Mouse (Mus musculus): ENCODE results near the gene Ate1. TPM values are rescaled to one million over a fixed set of nuclear protein-coding genes. Genes with fewer than 3 reads are reported as not detected.
"Not testable (repeated sequence)": the region's sequence is repeated elsewhere in the genome, so short reads cannot be mapped to it uniquely, and the experiment has no call there.

Gene Ate1
- total RNA-seq, 2 experiments from 2014 or later, result 41.5 to 42.2 TPM

GRCm38 (mm10) chr7:130394697-130395096, 125.5 kb downstream of the Ate1 start:
- DNase-seq, result no peak

DNA sequence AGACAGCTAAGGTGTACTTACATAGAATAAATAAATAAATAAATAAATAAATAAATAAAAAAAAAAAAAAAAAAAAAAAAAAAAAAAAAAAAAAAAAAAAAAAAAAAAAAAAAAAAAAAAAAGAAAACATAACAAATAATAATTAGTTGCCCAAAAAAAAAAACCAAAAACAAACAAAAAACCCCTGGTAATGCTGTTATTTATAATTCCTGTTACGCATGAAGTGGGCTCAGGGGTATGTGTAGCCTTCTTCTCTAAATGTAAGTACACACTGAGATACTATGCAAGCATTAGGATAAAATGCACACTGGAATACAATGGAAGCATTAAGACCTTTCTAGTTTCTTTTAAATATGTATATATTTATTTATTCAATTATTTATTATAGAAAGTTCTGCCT, 130.1 kb downstream of the Ate1 start:
- not testable (repeated sequence) for DNase-seq

DNA sequence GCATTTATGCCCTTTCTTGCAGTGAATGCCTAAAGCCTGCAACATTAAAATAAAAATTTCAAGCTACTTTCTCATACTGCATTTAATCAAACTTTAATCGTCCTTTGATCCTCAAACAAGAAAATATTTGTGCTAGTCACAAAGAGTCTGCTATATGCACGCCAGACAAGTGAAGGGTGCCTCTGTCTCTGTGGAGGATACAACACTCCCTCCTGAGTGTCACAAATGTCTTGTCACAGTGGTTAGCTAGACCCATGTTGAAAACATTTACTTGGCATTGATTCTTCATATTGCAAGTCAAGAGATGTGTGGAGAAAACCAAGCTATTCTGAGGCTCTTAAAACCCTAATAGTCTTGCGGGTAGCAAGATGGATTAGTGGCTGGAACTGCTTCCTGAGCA, 133.9 kb downstream of the Ate1 start:
- no peak for DNase-seq

DNA sequence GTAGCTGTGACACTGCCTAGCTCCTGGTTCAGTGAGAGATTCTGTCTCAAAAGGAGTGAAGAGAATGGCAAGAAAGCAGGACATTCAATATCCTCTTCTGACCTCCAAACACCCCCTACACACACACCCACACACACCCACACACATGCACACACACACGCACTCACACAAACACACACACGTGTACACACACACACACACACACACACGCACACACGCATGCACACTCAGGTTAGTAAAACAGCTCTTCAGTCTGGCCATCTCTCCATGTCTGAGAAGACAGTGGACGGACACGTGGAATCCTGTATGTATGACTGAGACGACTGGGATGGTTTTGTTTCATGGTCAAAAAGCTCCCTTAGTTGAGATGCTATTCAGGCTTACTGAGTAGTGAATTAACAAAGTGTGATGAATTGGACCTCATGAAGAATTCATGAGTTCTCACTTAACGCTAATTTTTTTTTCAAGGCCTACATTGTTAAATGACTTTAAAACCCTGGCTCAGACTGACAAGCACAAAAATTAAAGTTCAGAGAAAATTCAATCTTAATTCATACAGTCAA, 134.4 kb downstream of the Ate1 start:
- DNase-seq, result no peak

GRCm38 (mm10) chr7:130382126-130382525, 138.0 kb downstream of the Ate1 start:
- DNase-seq, result no peak

- DNase-seq, result no peak
Measured at GRCm38 (mm10) chr7:130381387-130381951, 138.7 kb downstream of the Ate1 start.

- DNase-seq, result peak; percentile 26
Measured at GRCm38 (mm10) chr7:130380769-130381355, 139.3 kb downstream of the Ate1 start.

- no peak for DNase-seq
Measured at GRCm38 (mm10) chr7:130380367-130380766, 139.8 kb downstream of the Ate1 start.

- no peak for DNase-seq
Measured at GRCm38 (mm10) chr7:130379886-130380285, 140.3 kb downstream of the Ate1 start.

DNA sequence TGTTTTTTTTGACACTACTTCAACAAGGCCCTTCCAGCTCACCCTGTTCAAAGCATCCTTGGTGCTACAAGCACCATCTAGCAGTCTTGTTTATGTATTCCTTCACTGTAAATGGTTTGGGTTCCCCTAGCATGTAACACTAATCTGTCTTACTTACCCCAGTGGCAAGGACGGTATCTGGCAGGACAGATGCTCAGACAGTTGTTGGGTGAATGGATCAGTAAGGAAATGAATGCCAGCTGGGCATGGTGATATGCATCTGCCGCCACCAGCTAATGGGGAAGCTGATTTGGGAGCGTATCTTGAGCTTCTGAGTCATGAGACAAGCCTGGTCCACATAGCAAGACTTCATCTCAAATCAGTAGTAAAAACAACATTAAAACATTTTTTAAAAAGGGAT, 141.9 kb downstream of the Ate1 start:
- no peak for DNase-seq

GRCm38 (mm10) chr7:130374311-130374710, 145.9 kb downstream of the Ate1 start:
- no peak for DNase-seq

- DNase-seq, result no peak
Measured at GRCm38 (mm10) chr7:130368827-130369641, 151.1 kb downstream of the Ate1 start.

GRCm38 (mm10) chr7:130368036-130368826, 151.9 kb downstream of the Ate1 start:
- DNase-seq, result no peak

- DNase-seq, result no peak
Measured at GRCm38 (mm10) chr7:130367222-130368035, 152.7 kb downstream of the Ate1 start.

DNA sequence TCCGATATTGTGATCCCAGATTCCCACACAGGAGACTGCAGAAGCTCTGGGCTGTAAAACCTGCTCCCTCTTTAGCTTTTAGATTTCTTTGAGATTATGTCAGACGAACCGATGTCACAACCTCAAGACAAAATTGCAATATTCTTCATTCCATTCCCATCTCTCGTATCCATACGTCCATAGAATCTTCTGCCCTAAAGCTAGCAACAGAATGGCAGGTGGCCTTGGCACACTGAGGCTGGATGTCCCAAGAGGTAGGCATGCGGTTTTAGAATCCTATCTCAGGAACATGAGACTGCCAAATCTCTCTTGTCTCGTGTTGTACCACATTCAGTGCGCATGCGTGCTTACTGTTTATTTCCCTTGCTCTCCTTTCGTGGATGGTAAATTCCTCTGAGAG, 154.5 kb downstream of the Ate1 start:
- no peak for DNase-seq

Other genes with a start within 250 kb of the Ate1 start
- gene Nsmce4a, start 52.7 kb upstream of the Ate1 start, total RNA-seq (2021), result 10 to 100 TPM; 70.1 to 76.5 TPM
- gene Tacc2, start 57.1 kb upstream of the Ate1 start, total RNA-seq (2021), result 100 to 1,000 TPM; 140 to 147 TPM

All from heart, postnatal 4 days (tissue).